Mouse (Mus musculus): ENCODE results near the gene Mob2. TPM values are rescaled to one million over a fixed set of nuclear protein-coding genes. Genes with fewer than 3 reads are reported as not detected.
A peak's percentile ranks its signal among the peaks of the same experiment; 100 is the strongest.

Mob2 gene
- polyA plus RNA-seq, 1 experiment: 54.0 TPM

DNA sequence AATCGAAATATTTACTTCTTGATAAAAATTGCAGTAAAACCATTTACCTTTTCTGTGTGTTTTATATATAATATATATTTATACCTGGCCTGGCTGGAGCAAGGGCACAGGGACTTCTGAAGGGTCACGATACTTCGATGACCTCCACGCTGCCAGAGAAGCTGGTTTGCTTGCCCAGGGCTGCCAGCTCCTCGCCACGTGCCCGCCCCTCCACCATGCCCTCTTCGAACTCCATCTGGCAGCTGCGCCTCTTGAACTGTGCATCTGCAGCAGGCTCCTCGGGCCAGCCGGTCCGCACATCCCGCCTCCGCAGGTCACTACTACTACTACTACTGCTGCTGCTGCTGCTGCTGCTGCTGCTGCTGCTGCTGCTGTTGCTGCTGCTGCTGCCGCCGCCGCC, 20.9 kb upstream of the Mob2 start:
- TF ChIP-seq POLR2A (IDR thresholded peaks at IDR 0.05; ENCODE audit: borderline replicate concordance, extremely low read depth, low read depth, low read length): no peak
- no peak for TF ChIP-seq CTCF (IDR thresholded peaks at IDR 0.05; ENCODE audit: insufficient read depth, low read length)
- WGBS: 73% methylated on average over 17 of the region's 17 CpGs
- Histone ChIP-seq H3K4me1 (ENCODE audit: control insufficient read depth, insufficient read depth, low read length) (peaks cover 13% of the 10 kb centered on the region), H3K4me3 (replicated peaks; ENCODE audit: extremely low read depth, low read depth, low read length) (no peak overlapping the region)
- no peak for DNase-seq

DNA sequence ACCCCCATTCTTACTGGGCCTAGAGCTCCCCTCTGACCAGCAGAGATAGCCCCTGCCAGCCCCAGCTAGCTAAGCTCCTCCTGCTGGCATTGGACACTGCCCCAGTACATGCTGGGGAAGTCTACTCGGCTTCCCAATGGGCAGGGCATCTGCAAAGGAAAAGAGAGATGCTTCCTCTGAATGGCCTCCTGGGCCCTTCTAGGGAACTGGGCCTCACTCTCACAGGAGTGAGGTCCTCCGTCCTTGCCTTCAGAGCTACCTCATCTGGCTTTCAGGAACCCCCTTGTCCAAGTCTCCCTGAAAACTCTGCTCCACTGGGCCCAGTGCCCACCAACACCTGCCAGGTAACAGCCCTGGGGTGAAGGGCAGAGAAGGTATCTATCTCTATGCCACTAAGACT, 20.0 kb upstream of the Mob2 start:
- H3K4me3 ChIP-seq (replicated peaks; ENCODE audit: extremely low read depth, low read depth, low read length): no peak overlapping the region
- TF ChIP-seq CTCF (IDR thresholded peaks at IDR 0.05; ENCODE audit: insufficient read depth, low read length) (no peak), POLR2A (IDR thresholded peaks at IDR 0.05; ENCODE audit: borderline replicate concordance, extremely low read depth, low read depth, low read length) (no peak)
- DNase-seq: no peak
- 54% methylated on average over 2 of the region's 2 CpGs for WGBS
- peaks cover 13% of the 10 kb centered on the region for H3K4me1 ChIP-seq (ENCODE audit: control insufficient read depth, insufficient read depth, low read length)

DNA sequence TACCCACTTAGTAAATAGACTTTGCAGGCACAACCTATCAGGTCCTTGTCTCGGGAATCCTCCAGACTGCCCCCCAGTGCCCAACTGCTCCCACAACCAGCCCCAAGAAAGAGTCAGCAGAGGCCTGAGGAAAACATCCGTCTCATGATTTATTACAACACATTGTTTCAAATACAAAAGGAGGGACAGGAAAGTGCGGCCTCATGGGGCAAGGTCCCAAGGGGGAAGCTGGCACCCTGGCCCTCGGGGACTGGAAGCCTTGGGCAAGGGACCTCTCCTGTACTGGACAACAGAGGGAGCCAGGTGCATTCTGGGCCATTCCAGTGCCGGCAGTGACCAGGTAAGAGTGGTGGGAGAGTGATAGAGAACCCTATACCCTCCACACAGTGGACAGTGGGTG, 18.5 kb upstream of the Mob2 start:
- peaks cover 5% of the 10 kb centered on the region for H3K4me1 ChIP-seq (ENCODE audit: control insufficient read depth, insufficient read depth, low read length)
- no peak overlapping the region for H3K4me3 ChIP-seq (replicated peaks; ENCODE audit: extremely low read depth, low read depth, low read length)
- WGBS: 45% methylated on average over 5 of the region's 5 CpGs
- DNase-seq: no peak
- TF ChIP-seq CTCF (IDR thresholded peaks at IDR 0.05; ENCODE audit: insufficient read depth, low read length): no peak
- no peak for TF ChIP-seq POLR2A (IDR thresholded peaks at IDR 0.05; ENCODE audit: borderline replicate concordance, extremely low read depth, low read depth, low read length)

DNA sequence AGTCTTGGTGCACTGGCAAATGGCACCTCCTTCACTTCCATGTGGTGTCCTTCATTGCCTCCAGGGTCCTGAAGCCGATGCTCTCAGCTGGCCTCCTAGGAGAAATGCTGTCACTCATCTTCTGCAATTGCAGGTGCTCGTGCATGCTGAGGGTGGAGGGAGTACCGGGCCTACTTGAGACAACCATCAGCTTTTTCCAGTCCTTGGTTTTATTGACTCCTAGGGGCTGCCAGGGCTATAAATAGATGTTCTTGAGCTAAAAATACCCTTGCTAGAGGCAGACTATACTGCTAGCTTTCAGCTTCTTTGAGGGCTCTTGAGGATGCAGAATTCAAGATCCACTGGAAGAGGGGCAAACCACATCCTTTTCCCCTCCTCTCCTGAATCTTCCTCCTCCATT, 16.3 kb upstream of the Mob2 start:
- no peak for DNase-seq
- WGBS: 50% methylated on average over 3 of the region's 3 CpGs
- TF ChIP-seq POLR2A (IDR thresholded peaks at IDR 0.05; ENCODE audit: borderline replicate concordance, extremely low read depth, low read depth, low read length) (no peak), CTCF (IDR thresholded peaks at IDR 0.05; ENCODE audit: insufficient read depth, low read length) (no peak)
- no peak overlapping the region for H3K4me3 ChIP-seq (replicated peaks; ENCODE audit: extremely low read depth, low read depth, low read length)
- no peaks in the 10 kb centered on the region for H3K4me1 ChIP-seq (ENCODE audit: control insufficient read depth, insufficient read depth, low read length)

GRCm38 (mm10) chr7:142074146-142074886, 13.5 kb upstream of the Mob2 start:
- no peak for DNase-seq
- no peaks in the 10 kb centered on the region for H3K4me1 ChIP-seq (ENCODE audit: control insufficient read depth, insufficient read depth, low read length)
- no peak for TF ChIP-seq POLR2A (IDR thresholded peaks at IDR 0.05; ENCODE audit: borderline replicate concordance, extremely low read depth, low read depth, low read length)
- TF ChIP-seq CTCF (IDR thresholded peaks at IDR 0.05; ENCODE audit: insufficient read depth, low read length): no peak
- WGBS: 57% methylated on average over 8 of the region's 8 CpGs
- H3K4me3 ChIP-seq (replicated peaks; ENCODE audit: extremely low read depth, low read depth, low read length): no peak overlapping the region

- TF ChIP-seq POLR2A (IDR thresholded peaks at IDR 0.05; ENCODE audit: borderline replicate concordance, extremely low read depth, low read depth, low read length) (no peak), CTCF (IDR thresholded peaks at IDR 0.05; ENCODE audit: insufficient read depth, low read length) (no peak)
- Histone ChIP-seq H3K4me3 (replicated peaks; ENCODE audit: extremely low read depth, low read depth, low read length) (no peak overlapping the region), H3K4me1 (ENCODE audit: control insufficient read depth, insufficient read depth, low read length) (no peaks in the 10 kb centered on the region)
- DNase-seq: no peak
These were observed 10.9 kb upstream of the Mob2 start for GRCm38 (mm10) chr7:142071717-142072116.

GRCm38 (mm10) chr7:142071212-142071578, 10.3 kb upstream of the Mob2 start:
- no peak for DNase-seq
- 10% methylated on average over 8 of the region's 10 CpGs for WGBS
- Histone ChIP-seq H3K4me3 (replicated peaks; ENCODE audit: extremely low read depth, low read depth, low read length) (no peak overlapping the region), H3K4me1 (ENCODE audit: control insufficient read depth, insufficient read depth, low read length) (no peaks in the 10 kb centered on the region)
- TF ChIP-seq POLR2A (IDR thresholded peaks at IDR 0.05; ENCODE audit: borderline replicate concordance, extremely low read depth, low read depth, low read length): no peak
- no peak for TF ChIP-seq CTCF (IDR thresholded peaks at IDR 0.05; ENCODE audit: insufficient read depth, low read length)

DNA sequence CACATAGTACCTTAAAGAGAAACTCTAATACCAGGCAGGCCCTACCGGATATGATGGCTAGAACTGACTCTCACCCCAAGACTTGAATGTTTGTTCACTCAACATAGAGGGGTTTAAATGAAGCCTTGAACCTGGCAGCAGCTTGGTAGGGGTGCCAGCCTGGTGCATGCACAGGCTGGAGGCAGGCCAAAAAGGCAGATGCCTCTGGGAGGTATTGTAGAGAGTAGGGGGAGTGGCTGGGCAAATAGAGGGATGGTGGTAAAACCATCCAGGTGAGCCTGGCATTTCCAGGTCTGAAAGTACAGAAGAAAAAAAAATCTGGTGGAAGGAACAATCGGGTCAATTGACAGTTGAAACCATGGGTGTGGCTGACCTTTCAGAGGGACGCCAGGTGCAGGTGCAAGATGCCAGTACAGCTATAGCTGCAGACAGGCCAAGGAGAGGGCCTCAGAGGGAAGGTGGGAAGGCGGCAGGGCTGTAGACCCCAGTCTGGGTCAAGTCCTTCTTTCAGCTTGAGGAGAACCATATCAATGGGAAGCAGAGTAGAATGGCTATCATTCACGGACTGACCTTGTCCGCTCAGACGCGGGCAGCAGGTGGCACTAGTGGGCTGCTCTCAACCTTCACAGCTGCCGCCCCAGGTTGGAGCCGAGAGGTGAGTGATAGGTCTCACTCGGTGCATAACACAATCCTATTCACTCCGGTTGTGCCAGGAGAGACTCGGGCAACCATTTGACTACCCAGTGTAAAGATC, 9.8 kb upstream of the Mob2 start:
- Histone ChIP-seq H3K4me3 (replicated peaks; ENCODE audit: extremely low read depth, low read depth, low read length) (no peak overlapping the region), H3K4me1 (ENCODE audit: control insufficient read depth, insufficient read depth, low read length) (no peaks in the 10 kb centered on the region)
- TF ChIP-seq POLR2A (IDR thresholded peaks at IDR 0.05; ENCODE audit: borderline replicate concordance, extremely low read depth, low read depth, low read length) (no peak), CTCF (IDR thresholded peaks at IDR 0.05; ENCODE audit: insufficient read depth, low read length) (peak; percentile 89)
- peak; percentile 80 for DNase-seq
- 16% methylated on average over 13 of the region's 13 CpGs for WGBS

DNA sequence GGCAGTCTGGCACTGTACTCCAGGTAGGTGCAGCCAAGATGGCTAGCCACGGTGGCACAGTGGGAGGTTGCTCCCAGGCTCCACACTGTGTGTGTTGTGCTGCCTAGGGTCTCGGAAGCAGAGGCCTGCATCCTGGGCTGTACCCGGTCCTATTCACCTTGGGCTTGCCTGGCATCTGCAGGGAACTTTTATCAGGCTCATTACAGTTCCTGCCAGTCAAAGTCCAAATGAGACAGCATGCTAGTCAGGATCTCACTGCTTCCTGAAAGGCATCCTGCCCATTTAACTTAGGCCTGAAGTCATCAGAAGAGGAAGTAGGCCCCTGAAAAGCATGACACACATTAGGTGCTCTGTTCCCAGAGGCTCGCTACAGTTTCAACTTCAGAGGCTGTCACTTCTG, 7.6 kb upstream of the Mob2 start:
- no peak for DNase-seq
- WGBS: 50% methylated on average over 4 of the region's 4 CpGs
- no peaks in the 10 kb centered on the region for H3K4me1 ChIP-seq (ENCODE audit: control insufficient read depth, insufficient read depth, low read length)
- H3K4me3 ChIP-seq (replicated peaks; ENCODE audit: extremely low read depth, low read depth, low read length): no peak overlapping the region
- no peak for TF ChIP-seq CTCF (IDR thresholded peaks at IDR 0.05; ENCODE audit: insufficient read depth, low read length)
- TF ChIP-seq POLR2A (IDR thresholded peaks at IDR 0.05; ENCODE audit: borderline replicate concordance, extremely low read depth, low read depth, low read length): no peak
